Mouse (Mus musculus): ENCODE results near the gene 4930451I11Rik. TPM values are rescaled to one million over a fixed set of nuclear protein-coding genes. Genes with fewer than 3 reads are reported as not detected.

The 4930451I11Rik gene
- polyA plus RNA-seq, 1 experiment from 2014 or later, result not detected

GRCm38 (mm10) chr7:126832036-126832598, 678 bp upstream of the 4930451I11Rik start:
- Histone ChIP-seq H3K27me3 (ENCODE audit: control insufficient read depth, insufficient read depth, low read length) (no peaks in the 10 kb centered on the region), H3K9ac (replicated peaks; ENCODE audit: low read length) (no peak overlapping the region), H3K4me1 (ENCODE audit: control insufficient read depth, insufficient read depth, low read length) (no peaks in the 10 kb centered on the region), H3K9me3 (replicated peaks; ENCODE audit: control insufficient read depth, low read length) (no peaks in the 10 kb centered on the region), H3K36me3 (replicated peaks; ENCODE audit: control insufficient read depth, insufficient read depth, low read depth, low read length) (no peaks in the 10 kb centered on the region), H3K27ac (replicated peaks; ENCODE audit: low read depth, low read length) (no peak overlapping the region), H3K4me2 (ENCODE audit: low read depth, low read length) (peak overlapping the region; percentile 31), H3K4me3 (ENCODE audit: low read depth, low read length) (0 out of 2 replicates have a peak overlapping the region, but pooled peaks have one; percentile 9)
- 1% methylated on average over 21 of the region's 21 CpGs for WGBS
- ATAC-seq (replicated peaks; ENCODE audit: insufficient number of reproducible peaks, low FRiP score, low TSS enrichment, low read depth), result peak; percentile 67
- DNase-seq (ENCODE audit: low spot score), result peak; percentile 85

GRCm38 (mm10) chr7:126825952-126826351, 5.5 kb downstream of the 4930451I11Rik start:
- H3K4me3 ChIP-seq (ENCODE audit: low read depth, low read length), result no peak overlapping the region
- peaks cover 17% of the 10 kb centered on the region for H3K27me3 ChIP-seq (ENCODE audit: control insufficient read depth, insufficient read depth, low read length)
- peaks cover 3% of the 10 kb centered on the region; the same call in 1 of the 2 replicates for H3K4me1 ChIP-seq (ENCODE audit: control insufficient read depth, insufficient read depth, low read length)
- no peaks in the 10 kb centered on the region for H3K36me3 ChIP-seq (replicated peaks; ENCODE audit: control insufficient read depth, insufficient read depth, low read depth, low read length)
- H3K9ac ChIP-seq (replicated peaks; ENCODE audit: low read length), result no peak overlapping the region
- ATAC-seq (replicated peaks; ENCODE audit: insufficient number of reproducible peaks, low FRiP score, low TSS enrichment, low read depth) (no peak), DNase-seq (ENCODE audit: low spot score) (no peak)
- no peaks in the 10 kb centered on the region for H3K9me3 ChIP-seq (replicated peaks; ENCODE audit: control insufficient read depth, low read length)
- H3K4me2 ChIP-seq (ENCODE audit: low read depth, low read length), result no peak overlapping the region
- 67% methylated on average over 5 of the region's 5 CpGs for WGBS
- H3K27ac ChIP-seq (replicated peaks; ENCODE audit: low read depth, low read length), result no peak overlapping the region

DNA sequence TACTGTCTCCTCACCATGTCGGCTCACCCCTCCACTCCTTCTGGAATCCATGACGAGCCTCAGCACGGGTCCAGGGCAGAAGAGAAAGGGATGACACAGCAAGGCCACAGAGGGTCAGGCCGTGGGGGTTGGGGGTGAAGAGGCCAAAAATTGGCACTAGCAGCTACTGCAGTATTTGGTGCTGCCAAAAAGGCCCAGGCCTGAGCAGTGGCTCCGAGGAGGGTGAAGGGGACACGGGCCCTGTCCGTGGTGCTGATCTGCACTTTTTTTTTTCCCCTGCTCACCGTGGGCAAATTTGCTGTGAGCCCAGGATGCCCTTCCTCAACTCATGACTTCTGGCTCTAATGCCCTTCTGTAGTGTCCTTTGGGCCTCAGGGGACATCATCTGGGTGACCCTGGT, 6.0 kb downstream of the 4930451I11Rik start:
- Histone ChIP-seq H3K4me1 (ENCODE audit: control insufficient read depth, insufficient read depth, low read length) (peaks cover 3% of the 10 kb centered on the region; the same call in 1 of the 2 replicates), H3K27ac (replicated peaks; ENCODE audit: low read depth, low read length) (no peak overlapping the region), H3K9me3 (replicated peaks; ENCODE audit: control insufficient read depth, low read length) (no peaks in the 10 kb centered on the region), H3K27me3 (ENCODE audit: control insufficient read depth, insufficient read depth, low read length) (peaks cover 17% of the 10 kb centered on the region), H3K4me3 (ENCODE audit: low read depth, low read length) (no peak overlapping the region), H3K4me2 (ENCODE audit: low read depth, low read length) (no peak overlapping the region), H3K9ac (replicated peaks; ENCODE audit: low read length) (no peak overlapping the region), H3K36me3 (replicated peaks; ENCODE audit: control insufficient read depth, insufficient read depth, low read depth, low read length) (no peaks in the 10 kb centered on the region)
- ATAC-seq (replicated peaks; ENCODE audit: insufficient number of reproducible peaks, low FRiP score, low TSS enrichment, low read depth), result no peak
- DNase-seq (ENCODE audit: low spot score), result peak; percentile 66
- 22% methylated on average over 7 of the region's 8 CpGs for WGBS

DNA sequence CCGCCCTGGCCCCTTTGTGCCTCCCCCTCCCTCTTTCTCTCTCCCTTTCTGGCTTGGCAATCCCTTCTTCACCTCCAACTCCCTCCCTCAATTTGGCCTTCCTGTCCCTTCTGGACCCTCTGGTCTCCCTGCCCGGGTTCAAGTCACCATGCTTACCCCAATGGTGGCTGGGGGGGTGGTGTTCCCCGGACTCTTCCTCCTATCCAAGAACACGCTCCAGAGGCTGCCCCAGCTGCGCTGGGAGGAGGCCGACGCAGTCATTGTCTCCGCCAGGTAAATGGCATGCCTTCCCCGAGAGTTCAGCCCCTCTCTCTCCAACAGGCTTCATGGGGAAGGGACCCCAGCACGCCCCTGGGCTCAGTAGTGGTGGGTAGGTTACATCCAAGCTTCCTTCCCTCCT, 7.5 kb downstream of the 4930451I11Rik start:
- ATAC-seq (replicated peaks; ENCODE audit: insufficient number of reproducible peaks, low FRiP score, low TSS enrichment, low read depth) (no peak), DNase-seq (ENCODE audit: low spot score) (no peak)
- peaks cover 17% of the 10 kb centered on the region for H3K27me3 ChIP-seq (ENCODE audit: control insufficient read depth, insufficient read depth, low read length)
- no peak overlapping the region for H3K9ac ChIP-seq (replicated peaks; ENCODE audit: low read length)
- H3K9me3 ChIP-seq (replicated peaks; ENCODE audit: control insufficient read depth, low read length), result no peaks in the 10 kb centered on the region
- H3K4me1 ChIP-seq (ENCODE audit: control insufficient read depth, insufficient read depth, low read length), result peaks cover 3% of the 10 kb centered on the region; the same call in 1 of the 2 replicates
- no peak overlapping the region for H3K27ac ChIP-seq (replicated peaks; ENCODE audit: low read depth, low read length)
- no peaks in the 10 kb centered on the region for H3K36me3 ChIP-seq (replicated peaks; ENCODE audit: control insufficient read depth, insufficient read depth, low read depth, low read length)
- WGBS, result 14% methylated on average over 10 of the region's 10 CpGs
- H3K4me3 ChIP-seq (ENCODE audit: low read depth, low read length), result no peak overlapping the region; the same call in 1 of the 2 replicates
- no peak overlapping the region for H3K4me2 ChIP-seq (ENCODE audit: low read depth, low read length)

- no peak for ATAC-seq (replicated peaks; ENCODE audit: insufficient number of reproducible peaks, low FRiP score, low TSS enrichment, low read depth)
- peak overlapping the region; percentile 33 for H3K4me3 ChIP-seq (ENCODE audit: low read depth, low read length)
Measured at GRCm38 (mm10) chr7:126823202-126823711, 8.2 kb downstream of the 4930451I11Rik start.

DNA sequence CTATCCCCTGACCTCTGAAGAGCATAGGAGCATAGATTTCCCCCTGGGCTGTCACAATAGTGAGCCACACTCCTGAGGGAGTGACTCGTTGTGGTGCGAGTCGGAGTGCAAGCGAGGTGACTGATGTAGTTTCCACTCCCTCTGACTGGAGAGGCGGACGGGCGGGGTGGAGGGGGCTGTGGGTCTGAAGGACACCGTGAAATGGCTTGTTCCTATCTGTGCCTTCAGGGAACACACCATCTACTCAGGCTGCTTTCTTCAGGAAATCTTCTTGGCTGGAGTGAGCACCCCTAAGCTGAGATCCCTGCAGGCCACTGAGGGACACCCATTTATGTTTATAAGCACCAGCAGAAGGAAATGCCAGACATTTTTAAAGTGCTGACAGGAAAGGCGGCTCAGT, 8.7 kb downstream of the 4930451I11Rik start:
- Histone ChIP-seq H3K4me1 (ENCODE audit: control insufficient read depth, insufficient read depth, low read length) (peaks cover 3% of the 10 kb centered on the region; the same call in 1 of the 2 replicates), H3K27ac (replicated peaks; ENCODE audit: low read depth, low read length) (no peak overlapping the region), H3K4me2 (ENCODE audit: low read depth, low read length) (peak overlapping the region; percentile 68; the same call in 1 of the 2 replicates), H3K27me3 (ENCODE audit: control insufficient read depth, insufficient read depth, low read length) (peaks cover 17% of the 10 kb centered on the region), H3K9ac (replicated peaks; ENCODE audit: low read length) (no peak overlapping the region; the same call in 1 of the 2 replicates), H3K36me3 (replicated peaks; ENCODE audit: control insufficient read depth, insufficient read depth, low read depth, low read length) (no peaks in the 10 kb centered on the region), H3K9me3 (replicated peaks; ENCODE audit: control insufficient read depth, low read length) (no peaks in the 10 kb centered on the region), H3K4me3 (ENCODE audit: low read depth, low read length) (peak overlapping the region; percentile 33; the same call in 1 of the 2 replicates)
- 8% methylated on average over 9 of the region's 9 CpGs for WGBS
- ATAC-seq (replicated peaks; ENCODE audit: insufficient number of reproducible peaks, low FRiP score, low TSS enrichment, low read depth) (no peak), DNase-seq (ENCODE audit: low spot score) (no peak)

More at GRCm38 (mm10) chr7:126823202-126823711, 8.2 kb downstream of the 4930451I11Rik start:
- H3K36me3 ChIP-seq (replicated peaks; ENCODE audit: control insufficient read depth, insufficient read depth, low read depth, low read length), result no peaks in the 10 kb centered on the region
- H3K27me3 ChIP-seq (ENCODE audit: control insufficient read depth, insufficient read depth, low read length), result peaks cover 17% of the 10 kb centered on the region
- 0% methylated on average over 16 of the region's 19 CpGs for WGBS
- peak; percentile 20 for DNase-seq (ENCODE audit: low spot score)
- H3K4me1 ChIP-seq (ENCODE audit: control insufficient read depth, insufficient read depth, low read length), result peaks cover 3% of the 10 kb centered on the region; the same call in 1 of the 2 replicates
- H3K4me2 ChIP-seq (ENCODE audit: low read depth, low read length), result peak overlapping the region; percentile 68
- no peaks in the 10 kb centered on the region for H3K9me3 ChIP-seq (replicated peaks; ENCODE audit: control insufficient read depth, low read length)
- no peak overlapping the region for H3K27ac ChIP-seq (replicated peaks; ENCODE audit: low read depth, low read length)
- peak overlapping the region; percentile 53 for H3K9ac ChIP-seq (replicated peaks; ENCODE audit: low read length)

DNA sequence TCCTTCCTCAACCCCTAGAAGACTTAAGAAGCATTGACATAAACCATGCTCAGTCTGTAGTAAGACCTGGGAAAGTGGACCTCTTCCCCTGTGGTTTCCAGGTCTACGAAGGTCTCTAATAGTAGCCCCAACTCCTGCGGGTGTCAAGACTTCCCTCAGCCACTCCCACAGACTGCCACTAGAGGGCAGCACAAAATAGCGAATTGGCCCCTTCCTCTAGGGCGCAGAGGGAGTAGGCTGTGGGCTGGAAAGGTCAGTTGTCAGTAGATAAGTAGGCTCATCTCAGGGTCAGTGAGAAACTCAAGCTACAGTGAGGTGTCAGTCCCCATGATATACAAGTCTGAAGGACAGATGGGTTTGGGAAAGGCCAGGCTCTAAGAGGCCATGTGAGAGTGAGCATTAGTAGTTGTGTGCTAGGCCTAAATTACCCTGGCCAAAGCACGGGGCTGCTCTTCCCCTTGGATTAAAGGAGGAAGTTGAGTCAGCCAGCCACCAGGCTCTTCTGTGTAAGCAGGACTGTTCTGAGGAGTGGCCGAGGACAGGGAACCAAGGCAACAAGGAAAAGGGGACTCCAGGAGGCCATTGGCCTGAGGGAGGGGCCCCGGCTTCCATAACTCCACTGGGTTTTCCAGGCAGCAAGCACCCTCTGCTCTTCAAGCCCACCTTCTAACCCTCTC, 9.5 kb downstream of the 4930451I11Rik start:
- Histone ChIP-seq H3K4me1 (ENCODE audit: control insufficient read depth, insufficient read depth, low read length) (peaks cover 3% of the 10 kb centered on the region; the same call in 1 of the 2 replicates), H3K9me3 (replicated peaks; ENCODE audit: control insufficient read depth, low read length) (no peaks in the 10 kb centered on the region), H3K4me2 (ENCODE audit: low read depth, low read length) (no peak overlapping the region), H3K4me3 (ENCODE audit: low read depth, low read length) (no peak overlapping the region), H3K27me3 (ENCODE audit: control insufficient read depth, insufficient read depth, low read length) (peaks cover 17% of the 10 kb centered on the region), H3K36me3 (replicated peaks; ENCODE audit: control insufficient read depth, insufficient read depth, low read depth, low read length) (no peaks in the 10 kb centered on the region), H3K27ac (replicated peaks; ENCODE audit: low read depth, low read length) (no peak overlapping the region), H3K9ac (replicated peaks; ENCODE audit: low read length) (no peak overlapping the region)
- DNase-seq (ENCODE audit: low spot score), result peak; percentile 89
- ATAC-seq (replicated peaks; ENCODE audit: insufficient number of reproducible peaks, low FRiP score, low TSS enrichment, low read depth), result peak; percentile 67; the same call in 1 of the 2 replicates
- WGBS, result 18% methylated on average over 7 of the region's 7 CpGs

- Histone ChIP-seq H3K9me3 (replicated peaks; ENCODE audit: control insufficient read depth, low read length) (no peaks in the 10 kb centered on the region), H3K27me3 (ENCODE audit: control insufficient read depth, insufficient read depth, low read length) (peaks cover 12% of the 10 kb centered on the region), H3K4me3 (ENCODE audit: low read depth, low read length) (no peak overlapping the region), H3K9ac (replicated peaks; ENCODE audit: low read length) (no peak overlapping the region), H3K4me1 (ENCODE audit: control insufficient read depth, insufficient read depth, low read length) (peaks cover 3% of the 10 kb centered on the region; the same call in 1 of the 2 replicates), H3K4me2 (ENCODE audit: low read depth, low read length) (no peak overlapping the region), H3K36me3 (replicated peaks; ENCODE audit: control insufficient read depth, insufficient read depth, low read depth, low read length) (no peaks in the 10 kb centered on the region), H3K27ac (replicated peaks; ENCODE audit: low read depth, low read length) (no peak overlapping the region)
- DNase-seq (ENCODE audit: low spot score), result no peak
- no peak for ATAC-seq (replicated peaks; ENCODE audit: insufficient number of reproducible peaks, low FRiP score, low TSS enrichment, low read depth)
- 45% methylated on average over 1 of the region's 1 CpGs for WGBS
Measured at GRCm38 (mm10) chr7:126818818-126819217, 12.6 kb downstream of the 4930451I11Rik start.
